Mouse (Mus musculus) kidney, adult 2 months (tissue): Measurements from ENCODE around the gene Adam21. TPM values are rescaled to one million over a fixed set of nuclear protein-coding genes. Genes with fewer than 3 reads are reported as not detected.
"Not testable (repeated sequence)": the region's sequence is repeated elsewhere in the genome, so short reads cannot be mapped to it uniquely, and the experiment has no call there.

ENCODE experiments used
- DNase-seq: peaks from one replicate; pipeline ENCODE4 v3.0.0; 2021
- H3K27ac ChIP-seq: fragments of 200-500 bp; 2 replicates; pipeline ENCODE4 v1.5.1; 2012; ENCODE audit warnings: low read depth, low read length, control low read depth, inconsistent platforms; ENCODE audit not compliant: insufficient read depth
- H3K27me3 ChIP-seq: fragments of 200-500 bp; replicated peaks from 2 replicates; pipeline ENCODE4 v1.6.1; 2012; ENCODE audit warnings: mild to moderate bottlenecking, moderate library complexity, low read length, inconsistent platforms; ENCODE audit not compliant: control insufficient read depth, insufficient read depth
- H3K36me3 ChIP-seq: fragments of 200-500 bp; 2 replicates; pipeline ENCODE4 v1.6.1; 2012; ENCODE audit warnings: mild to moderate bottlenecking, moderate library complexity, low read length, inconsistent platforms; ENCODE audit not compliant: control insufficient read depth, insufficient read depth
- H3K4me1 ChIP-seq: fragments of 200-500 bp; 2 replicates; pipeline ENCODE4 v1.6.1; 2011; ENCODE audit warnings: low read length; ENCODE audit not compliant: control insufficient read depth, insufficient read depth
- H3K4me3 ChIP-seq: fragments of 200-500 bp; 2 replicates; pipeline ENCODE4 v1.5.1; 2011; ENCODE audit warnings: mild to moderate bottlenecking, low read depth, low read length, control low read depth; ENCODE audit not compliant: insufficient read depth
- CTCF ChIP-seq: fragments of 200-500 bp; conservative IDR thresholded peaks from 2 replicates; pipeline ENCODE4 v1.5.1; 2011; ENCODE audit warnings: low read depth, mild to moderate bottlenecking, control low read depth, low read length, moderate library complexity, mixed read lengths; ENCODE audit not compliant: insufficient read depth, insufficient read length
- POLR2A ChIP-seq: fragments of 200-500 bp; IDR thresholded peaks from one replicate; pipeline ENCODE4 v1.6.1; 2011; ENCODE audit warnings: low read depth, low read length, control low read depth
- WGBS: fragments of 180-500 bp; shearing (Covaris S2); methylation state at CpG from one replicate; pipeline ENCODE4 v1.1.7; 2018; 5-methylcytosine and 5-hydroxymethylcytosine counted together
- polyA plus RNA-seq: library from polyadenylated mRNA; depleted of rRNA; stranded (reverse); fragments of >200 nt; gene quantifications from 2 replicates; pipeline ENCODE4 v1.2.3, GENCODE M21; 2012; rRNA removed

The Adam21 gene
- polyA plus RNA-seq, 1 experiment = 0.02 TPM

DNA sequence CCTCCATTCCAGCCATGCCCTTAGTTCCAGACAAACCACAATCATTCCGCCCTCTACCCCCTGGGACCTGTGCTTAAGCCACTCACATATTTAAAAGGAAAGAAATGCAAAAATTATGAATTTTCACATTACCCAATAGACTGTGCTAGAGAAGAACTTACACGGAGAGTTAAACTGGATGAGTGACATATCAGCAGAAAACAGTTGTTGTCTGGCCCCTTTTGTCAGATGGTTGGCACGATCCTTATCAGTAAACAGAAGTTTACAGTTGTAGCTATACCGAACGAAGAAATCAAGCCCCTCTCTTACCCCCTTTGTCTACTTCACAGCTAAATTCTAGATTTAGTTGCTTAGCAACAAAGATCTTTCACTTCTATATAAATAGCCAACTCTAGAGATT lies 343 bp downstream of the Adam21 start:
- DNase-seq = no peak
- no peak for TF ChIP-seq CTCF
- no peak for TF ChIP-seq POLR2A
- H3K4me1 ChIP-seq = no peaks in the 10 kb centered on the region
- H3K4me3 ChIP-seq = no peak overlapping the region
- no peaks in the 10 kb centered on the region for H3K27me3 ChIP-seq
- no peak overlapping the region for H3K27ac ChIP-seq
- WGBS = 89% methylated on average over 5 of the region's 5 CpGs
- no peaks in the 10 kb centered on the region for H3K36me3 ChIP-seq

- no peak overlapping the region for H3K27ac ChIP-seq
- no peaks in the 10 kb centered on the region for H3K4me1 ChIP-seq
- no peak for DNase-seq
- 98% methylated on average over 3 of the region's 3 CpGs for WGBS
- H3K36me3 ChIP-seq = no peaks in the 10 kb centered on the region
- H3K4me3 ChIP-seq = no peak overlapping the region
- no peak for TF ChIP-seq POLR2A
- no peak for TF ChIP-seq CTCF
- no peaks in the 10 kb centered on the region for H3K27me3 ChIP-seq
Measured at GRCm38 (mm10) chr12:81564173-81564572, 4.1 kb downstream of the Adam21 start.

- no peak overlapping the region for H3K4me3 ChIP-seq
- DNase-seq = no peak
- no peak overlapping the region for H3K27ac ChIP-seq
- 86% methylated on average over 3 of the region's 3 CpGs for WGBS
- H3K4me1 ChIP-seq = no peaks in the 10 kb centered on the region
- H3K27me3 ChIP-seq = no peaks in the 10 kb centered on the region
- TF ChIP-seq POLR2A = no peak
- no peak for TF ChIP-seq CTCF
- no peaks in the 10 kb centered on the region for H3K36me3 ChIP-seq
Measured at GRCm38 (mm10) chr12:81549286-81549685, 19.0 kb downstream of the Adam21 start.

DNA sequence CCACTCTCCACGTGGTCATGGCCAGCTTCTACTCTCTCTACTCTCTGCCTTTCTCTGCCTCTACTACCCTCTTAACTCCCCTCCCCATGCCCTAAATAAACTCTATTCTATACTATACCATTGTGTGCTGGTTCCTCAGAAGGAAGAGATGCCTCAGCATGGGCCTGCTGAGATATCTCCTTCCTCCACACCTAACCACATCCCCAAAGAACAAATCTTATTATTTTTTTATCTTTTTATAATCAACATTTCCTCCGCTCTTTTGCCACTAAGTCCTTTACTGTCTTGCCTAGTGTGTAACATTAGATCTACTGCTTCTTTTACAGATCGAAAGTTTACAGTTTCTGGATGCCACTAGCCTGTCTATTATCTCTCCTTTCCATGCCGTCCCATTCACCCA lies 21.1 kb downstream of the Adam21 start:
- WGBS = 71% methylated on average over 4 of the region's 4 CpGs
- H3K4me1 ChIP-seq = no peaks in the 10 kb centered on the region
- H3K27me3 ChIP-seq = no peaks in the 10 kb centered on the region
- H3K27ac ChIP-seq = no peak overlapping the region
- DNase-seq = no peak
- TF ChIP-seq CTCF (no peak), POLR2A (no peak)
- no peak overlapping the region for H3K4me3 ChIP-seq
- no peaks in the 10 kb centered on the region for H3K36me3 ChIP-seq

- TF ChIP-seq POLR2A (no peak), CTCF (no peak)
- H3K4me1 ChIP-seq = peaks cover 6% of the 10 kb centered on the region; the same call in 1 of the 2 replicates
- WGBS = 21% methylated on average over 4 of the region's 4 CpGs
Measured at GRCm38 (mm10) chr12:81533029-81533419, 35.2 kb downstream of the Adam21 start.

GRCm38 (mm10) chr12:81532316-81533028 lies 35.8 kb downstream of the Adam21 start, which contains the start of the genes Gm20498 and Synj2bp:
TSS of gene Gm20498 (minus strand) at chr12:81532905.
TSS of gene Synj2bp (minus strand) at chr12:81532911.
- no peaks in the 10 kb centered on the region for H3K36me3 ChIP-seq
- under 1% methylated on average over 46 of the region's 46 CpGs for WGBS
- DNase-seq = peak; percentile 94
- peak within 1 kb of the TSS; percentile 87 for H3K27ac ChIP-seq
- H3K4me3 ChIP-seq = peak within 1 kb of the TSS; percentile 88
- TF ChIP-seq POLR2A (no peak), CTCF (no peak)
- H3K27me3 ChIP-seq = no peaks in the 10 kb centered on the region
- H3K4me1 ChIP-seq = peaks cover 6% of the 10 kb centered on the region; the same call in 1 of the 2 replicates

More at GRCm38 (mm10) chr12:81533029-81533419, 35.2 kb downstream of the Adam21 start:
- H3K4me3 ChIP-seq = peak overlapping the region; percentile 88
- DNase-seq = no peak
- no peak overlapping the region for H3K27ac ChIP-seq
- H3K36me3 ChIP-seq = no peaks in the 10 kb centered on the region
- no peaks in the 10 kb centered on the region for H3K27me3 ChIP-seq

- DNase-seq, H3K27me3 ChIP-seq, H3K4me3 ChIP-seq, H3K4me1 ChIP-seq, H3K36me3 ChIP-seq, H3K27ac ChIP-seq: not testable (repeated sequence)
- WGBS = 78% methylated on average over 8 of the region's 8 CpGs
Measured at GRCm38 (mm10) chr12:81530587-81530986, 37.7 kb downstream of the Adam21 start.

Other genes with a start within 250 kb of the Adam21 start
- 0.08 and 0.17 TPM in 2 replicates for gene Slc8a3, start 235.3 kb downstream of the Adam21 start, polyA plus RNA-seq
- gene Gm4787, start 189.0 kb downstream of the Adam21 start, polyA plus RNA-seq = 0.31 and 0.35 TPM in 2 replicates
- 0.25 and 0.29 TPM in 2 replicates for gene Adam4, start 146.5 kb downstream of the Adam21 start, polyA plus RNA-seq
- 115 and 117 TPM in 2 replicates for gene Cox16, start 83.3 kb downstream of the Adam21 start, polyA plus RNA-seq
- gene Gm20498, start 35.6 kb downstream of the Adam21 start, polyA plus RNA-seq = 14.5 and 21.3 TPM in 2 replicates
- 35.8 and 42.0 TPM in 2 replicates for gene Synj2bp, start 35.6 kb downstream of the Adam21 start, polyA plus RNA-seq
- gene Med6, start 26.5 kb upstream of the Adam21 start, polyA plus RNA-seq = 6.2 and 8.6 TPM in 2 replicates
- gene Ttc9, start 62.8 kb upstream of the Adam21 start, polyA plus RNA-seq = 0.73 and 0.97 TPM in 2 replicates
- gene Map3k9, start 212.7 kb upstream of the Adam21 start, polyA plus RNA-seq = 3.4 and 3.9 TPM in 2 replicates